Mouse (Mus musculus) left cerebral cortex, adult 11 months (tissue): Measurements from ENCODE around the gene Atp6v1b1.

Source experiments
- DNase-seq: peaks from one replicate; pipeline ENCODE4 v3.0.0; 2022; ENCODE audit warnings: low spot score

Atp6v1b1 gene

DNA sequence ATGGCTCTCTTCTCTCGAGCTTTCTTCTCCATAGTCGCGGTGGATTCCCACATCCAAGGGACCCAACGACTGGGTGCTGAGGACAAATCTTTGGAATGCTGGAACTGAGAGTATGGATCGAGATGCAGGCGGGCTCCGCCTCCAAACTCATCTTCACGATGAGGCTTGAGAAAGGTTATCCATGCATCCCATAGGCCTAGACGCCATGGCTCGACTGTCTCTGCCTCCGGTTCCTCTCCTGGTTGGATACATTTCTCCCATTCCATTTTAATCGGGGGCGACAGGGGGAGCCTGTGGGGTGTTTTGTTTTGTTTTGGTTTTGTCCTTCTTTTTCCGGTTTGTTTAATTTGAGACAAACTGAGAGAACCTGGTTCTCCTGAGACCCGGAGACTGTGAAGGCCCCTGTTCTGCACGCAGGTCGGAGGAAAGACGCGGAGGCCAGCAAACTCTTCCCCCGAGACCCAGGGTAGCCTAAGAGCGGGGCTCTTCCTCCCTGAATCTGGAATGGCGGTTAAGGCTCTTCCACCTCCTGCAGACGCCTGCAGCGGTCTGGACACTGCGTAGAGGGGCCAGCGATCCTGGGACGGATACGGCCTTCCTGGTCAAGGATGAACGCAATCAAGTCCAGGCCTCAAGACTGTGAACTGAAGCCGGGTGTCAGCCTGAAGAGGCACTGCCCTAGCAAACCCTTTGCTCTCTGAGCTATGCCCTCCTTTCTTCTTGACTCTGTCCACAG lies 27.2 kb upstream of the Atp6v1b1 start:
- DNase-seq: no peak

DNA sequence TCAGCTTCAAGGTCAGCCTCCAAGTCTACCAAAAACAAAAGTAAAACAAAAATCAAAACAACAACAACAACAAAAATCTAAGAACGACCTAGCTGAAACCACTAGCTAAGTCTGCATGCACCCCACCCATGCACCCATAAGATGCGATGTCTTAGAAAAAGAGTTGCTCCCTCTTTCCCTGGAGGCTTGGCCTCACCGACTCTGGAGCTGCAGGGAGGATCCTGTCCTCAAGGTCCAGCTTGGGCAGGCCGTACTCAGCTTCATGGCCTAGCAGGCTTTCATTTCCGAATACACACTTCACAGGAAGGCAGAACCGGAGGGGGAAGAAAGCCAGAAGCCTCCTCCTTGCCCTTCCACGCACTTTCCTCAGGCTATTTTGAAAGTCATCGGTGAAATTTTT lies 25.8 kb upstream of the Atp6v1b1 start:
- no peak for DNase-seq

DNA sequence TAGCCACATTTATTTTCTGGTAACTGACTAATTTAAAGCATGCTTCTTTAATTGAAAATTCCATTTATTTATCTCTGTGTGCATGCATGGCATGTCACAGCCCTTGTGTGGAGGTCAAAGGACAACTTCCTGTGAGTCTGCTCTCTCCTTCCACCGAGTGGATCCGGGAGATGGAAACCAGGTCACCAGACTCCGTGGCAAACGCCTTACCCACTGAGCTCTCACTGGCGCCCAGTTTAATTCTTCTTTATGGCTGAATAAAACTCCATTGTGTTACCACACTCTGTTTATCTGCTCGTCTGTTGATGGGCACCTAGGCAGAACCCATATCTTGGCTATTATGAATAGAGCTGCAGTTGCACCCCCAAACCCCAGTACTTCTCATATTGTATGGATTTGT lies 20.3 kb upstream of the Atp6v1b1 start:
- DNase-seq: no peak

DNA sequence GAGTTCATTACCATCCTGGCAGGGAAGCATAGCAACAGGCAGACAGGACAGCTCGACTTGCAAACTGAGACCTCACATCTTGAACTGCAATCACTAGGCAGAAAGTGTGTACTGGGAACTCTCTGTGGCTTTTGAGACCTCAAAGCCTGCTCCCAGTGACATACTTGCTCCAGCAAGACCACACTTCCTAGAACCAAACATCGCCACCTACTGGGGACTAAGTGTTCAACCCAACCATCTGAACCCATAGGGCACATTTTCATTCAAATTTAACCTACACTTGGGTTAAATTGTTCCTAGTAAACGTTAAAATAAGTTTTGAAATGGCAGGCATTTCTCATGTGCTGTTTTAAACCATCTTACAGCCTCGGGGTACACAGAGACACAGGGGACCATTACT lies 15.6 kb upstream of the Atp6v1b1 start:
- DNase-seq: no peak

DNA sequence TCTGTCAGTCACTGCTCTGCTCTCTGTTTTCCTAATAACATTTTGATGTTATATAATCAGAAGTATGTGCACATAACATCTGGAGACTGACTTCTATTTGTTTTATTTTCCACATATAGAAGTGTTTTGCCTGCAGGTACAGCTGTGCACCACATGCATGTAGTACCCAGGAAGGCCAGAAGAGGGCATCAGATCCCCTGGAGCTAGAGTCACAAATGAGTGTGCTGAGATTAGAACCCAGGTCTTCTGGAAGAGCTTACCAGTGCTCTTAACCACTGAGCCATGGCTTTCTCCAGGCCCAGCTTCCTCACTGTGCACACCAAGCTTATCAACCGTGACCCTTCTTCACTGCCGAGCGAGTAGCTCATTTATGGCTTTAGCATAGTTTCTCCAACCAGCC lies 14.3 kb upstream of the Atp6v1b1 start:
- DNase-seq: no peak

DNA sequence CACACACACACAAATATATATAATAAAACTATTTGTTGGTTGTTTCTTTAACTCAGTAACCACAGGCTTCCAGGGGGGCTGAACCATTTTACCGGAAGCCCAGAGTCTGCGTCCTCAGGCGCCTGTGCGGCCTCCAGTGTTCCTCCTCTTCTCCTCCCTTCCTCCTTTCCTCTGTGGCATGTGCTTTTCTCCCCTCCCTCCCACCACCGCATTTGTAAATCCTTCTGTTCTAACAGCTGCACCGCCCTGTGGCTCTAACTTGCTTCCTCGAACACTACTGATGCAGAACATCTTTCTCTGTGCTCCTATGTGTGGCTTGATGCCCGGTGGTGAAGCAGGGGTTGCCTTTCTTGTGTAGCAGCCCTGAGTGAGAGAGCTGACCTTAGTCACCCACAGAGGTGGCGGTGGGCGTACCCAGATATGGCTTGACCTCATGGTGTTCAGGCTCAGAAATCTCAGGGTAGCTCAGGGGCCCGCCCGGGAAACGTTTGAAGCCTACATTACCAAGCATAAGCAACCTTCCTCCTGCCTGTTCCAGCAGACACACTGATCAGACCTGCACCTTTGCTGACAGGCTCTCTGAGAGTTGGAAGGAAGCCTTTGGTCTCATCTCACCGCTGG lies 13.3 kb upstream of the Atp6v1b1 start:
- DNase-seq: no peak

DNA sequence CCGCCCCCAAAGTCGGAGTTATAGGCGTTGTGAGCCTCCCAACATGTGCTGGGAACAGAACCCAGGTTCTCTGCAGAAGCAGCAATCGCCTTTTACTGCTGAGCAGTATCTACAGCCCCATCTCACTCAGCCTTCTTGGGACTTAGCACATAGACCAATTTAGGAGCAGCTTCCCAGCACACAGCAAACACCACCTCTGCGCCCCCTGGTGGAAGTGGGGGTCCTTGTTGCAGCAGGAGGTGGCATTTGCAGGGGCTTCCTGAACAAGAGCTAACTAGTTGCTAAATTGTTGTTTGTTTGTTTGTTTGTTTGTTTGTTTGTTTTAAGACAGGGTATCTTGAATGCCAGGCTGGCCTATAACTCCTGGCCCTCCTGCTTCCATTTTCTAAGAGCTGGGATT lies 11.7 kb upstream of the Atp6v1b1 start:
- DNase-seq: no peak

DNA sequence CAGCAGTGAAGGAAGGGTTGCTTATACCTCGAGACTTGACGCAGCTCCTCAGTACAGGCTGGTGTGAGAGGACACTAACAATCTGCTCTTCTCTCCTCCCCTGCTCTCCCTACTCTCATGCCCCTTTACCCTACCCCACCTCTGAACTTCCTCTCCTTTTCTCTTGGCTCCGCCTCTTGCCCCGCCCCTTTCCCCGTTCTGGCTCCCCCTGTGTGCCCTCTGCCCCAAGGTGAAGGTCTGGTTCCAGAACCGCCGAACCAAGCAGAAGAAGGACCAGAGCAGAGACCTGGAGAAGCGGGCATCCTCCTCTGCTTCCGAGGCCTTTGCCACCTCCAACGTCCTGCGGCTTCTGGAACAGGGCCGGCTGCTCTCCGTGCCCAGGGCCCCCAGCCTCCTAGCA lies 5.5 kb upstream of the Atp6v1b1 start:
- DNase-seq: no peak

DNA sequence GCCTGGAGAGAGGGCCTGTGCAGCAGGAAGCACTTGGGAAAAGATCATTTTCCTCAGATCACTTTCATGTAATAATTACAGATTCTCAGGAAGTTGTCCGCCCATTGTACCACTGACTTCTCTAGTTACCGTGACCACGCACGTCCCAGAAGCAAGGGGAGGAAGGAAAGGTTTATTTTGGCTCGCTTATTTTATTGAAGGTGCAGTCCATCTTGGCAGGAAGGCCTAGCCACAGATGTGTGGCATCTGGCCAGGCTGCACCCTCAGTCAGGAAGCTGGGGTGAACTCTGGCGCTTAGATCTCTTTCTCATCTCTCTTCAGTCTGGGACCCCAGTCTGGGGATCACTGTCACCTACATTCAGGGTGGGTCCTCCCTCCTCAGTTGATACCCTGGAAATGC lies 4.2 kb upstream of the Atp6v1b1 start:
- no peak for DNase-seq

DNA sequence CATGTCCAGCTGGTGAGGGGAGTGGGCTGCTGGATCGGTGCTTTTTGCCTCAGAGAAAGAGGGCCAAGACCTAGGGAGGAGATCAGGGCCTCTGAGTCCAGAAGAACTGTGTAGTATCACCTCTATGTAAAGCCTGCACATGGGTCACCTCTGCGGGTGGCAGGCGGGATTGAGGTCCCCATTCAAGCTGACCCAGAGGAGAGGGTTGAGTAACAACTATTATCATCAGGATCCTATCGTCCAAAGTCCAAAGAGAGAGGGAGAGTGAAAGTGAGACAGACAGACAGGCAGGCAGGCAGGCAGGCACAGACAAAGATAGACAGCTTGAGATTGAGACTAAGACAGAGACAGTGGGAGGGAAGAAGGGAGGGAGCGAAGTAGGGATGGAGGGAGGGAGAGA lies 422 bp downstream of the Atp6v1b1 start:
- no peak for DNase-seq

DNA sequence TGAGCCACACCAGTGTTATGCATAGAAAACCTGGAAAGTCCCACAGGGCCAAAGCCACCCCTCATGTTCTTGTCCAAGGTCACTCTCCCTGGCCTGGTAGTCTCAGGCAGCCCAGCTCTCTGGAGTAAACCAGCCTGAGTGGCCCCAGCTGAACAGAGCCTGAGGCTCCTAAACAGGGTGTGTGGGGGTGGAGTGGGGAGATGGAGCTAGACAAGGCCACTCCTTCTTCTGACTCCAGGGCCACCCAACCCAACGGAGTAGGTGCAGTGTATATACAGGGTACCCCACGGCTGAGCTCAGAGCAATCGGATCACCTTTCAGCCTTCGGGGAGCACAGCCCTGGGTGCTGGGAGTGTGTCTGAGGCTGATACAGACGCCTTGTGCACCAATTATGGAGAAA lies 1.3 kb downstream of the Atp6v1b1 start:
- DNase-seq: no peak

DNA sequence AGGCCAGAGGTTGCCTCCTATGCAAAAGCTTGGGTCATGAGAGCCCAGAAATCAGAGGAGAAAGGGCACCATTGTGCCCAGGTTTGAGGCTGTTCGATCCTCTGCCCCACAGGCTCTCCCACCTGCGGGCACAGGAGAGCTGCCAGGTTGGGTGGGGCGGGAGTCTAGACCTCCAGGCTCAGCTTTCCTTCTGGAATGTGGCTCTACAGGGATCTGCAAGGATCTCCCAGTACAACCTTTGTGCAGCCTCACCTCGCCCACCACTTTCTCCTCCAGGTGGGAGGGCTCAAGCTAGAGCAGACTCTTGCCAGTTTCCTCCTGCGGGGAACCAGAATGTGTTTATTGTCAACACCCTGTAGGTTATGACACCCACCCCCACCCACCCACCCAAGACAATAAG lies 1.8 kb downstream of the Atp6v1b1 start:
- DNase-seq: no peak

DNA sequence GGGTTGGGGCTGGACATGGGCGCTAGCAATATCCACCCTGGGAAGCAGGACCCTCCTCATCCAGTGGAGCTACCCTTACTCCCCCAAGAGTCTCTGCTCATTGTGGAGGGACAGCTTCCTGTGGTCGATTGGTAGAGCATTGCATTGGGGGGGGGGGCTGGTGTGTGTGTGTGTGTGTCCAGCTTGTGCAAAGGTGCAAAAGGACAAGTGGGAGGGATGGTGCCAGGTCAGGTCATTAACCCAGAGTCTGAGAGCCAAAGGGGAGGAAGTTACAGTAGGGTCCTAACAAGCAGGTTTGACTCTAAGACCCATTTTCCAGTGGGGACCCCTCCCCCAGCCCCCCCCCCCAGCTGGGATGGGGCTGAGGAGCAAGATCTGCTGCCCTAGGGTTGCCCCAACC lies 2.7 kb downstream of the Atp6v1b1 start:
- no peak for DNase-seq

DNA sequence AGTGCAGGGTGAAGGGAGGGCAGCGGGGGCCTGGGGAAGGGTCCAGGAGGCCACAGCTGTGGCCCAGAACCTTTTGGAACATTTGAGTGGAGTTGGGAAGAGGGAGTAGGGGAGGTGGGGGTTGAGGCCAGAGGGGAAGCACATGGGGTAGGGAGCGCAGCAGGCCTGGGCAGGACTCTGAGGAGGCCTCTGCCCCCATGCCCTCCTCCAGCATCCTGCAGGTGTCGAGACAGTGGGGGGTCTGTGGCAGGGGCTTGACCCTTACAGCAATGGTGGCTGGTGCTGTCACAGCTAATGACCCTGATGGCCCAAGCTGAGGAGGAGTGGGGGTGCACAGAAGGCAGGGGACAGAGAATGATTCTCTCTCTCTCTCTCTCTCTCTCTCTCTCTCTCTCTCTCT lies 6.5 kb downstream of the Atp6v1b1 start:
- DNase-seq: no peak

DNA sequence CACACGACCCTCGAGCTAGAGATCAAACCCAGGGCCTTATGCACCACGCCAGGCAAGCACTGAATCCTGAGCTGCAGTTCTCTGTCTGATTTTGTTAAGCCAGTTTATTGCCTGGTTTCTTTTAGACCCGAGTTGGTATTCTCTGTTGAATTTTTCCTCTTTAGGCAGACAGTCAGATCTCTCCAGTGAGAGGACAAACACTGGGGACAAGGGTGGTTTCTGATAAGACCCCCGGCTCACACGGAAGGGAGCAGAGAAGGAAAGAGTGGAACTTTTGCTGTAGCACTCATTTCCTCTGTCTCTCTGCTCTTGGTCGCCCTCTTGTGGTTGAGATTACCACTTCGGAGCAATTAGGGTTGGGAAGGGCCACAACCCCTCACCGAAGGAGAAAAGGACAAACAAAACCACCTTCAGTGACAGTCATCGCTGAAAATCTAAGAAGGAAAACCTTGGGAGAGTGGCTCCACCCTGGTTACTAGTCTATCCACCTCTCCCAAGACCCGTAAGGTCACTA lies 7.4 kb downstream of the Atp6v1b1 start:
- DNase-seq: no peak

DNA sequence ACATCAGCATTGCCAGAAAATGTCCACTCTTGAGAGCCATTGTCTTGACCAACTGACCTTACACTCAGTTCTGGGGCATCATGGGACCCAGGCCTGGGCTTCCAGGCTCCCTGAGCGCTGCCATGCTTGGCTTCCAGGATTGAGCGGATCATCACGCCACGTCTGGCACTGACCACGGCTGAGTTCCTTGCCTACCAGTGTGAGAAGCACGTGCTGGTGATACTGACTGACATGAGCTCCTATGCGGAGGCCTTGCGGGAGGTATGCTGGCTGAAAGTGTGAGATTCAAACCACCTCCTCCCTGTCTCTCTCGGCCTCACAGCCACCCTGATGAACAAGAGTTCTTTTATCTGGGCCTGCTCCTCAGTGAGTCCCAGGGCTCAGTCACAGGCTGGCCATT lies 13.3 kb downstream of the Atp6v1b1 start:
- no peak for DNase-seq

DNA sequence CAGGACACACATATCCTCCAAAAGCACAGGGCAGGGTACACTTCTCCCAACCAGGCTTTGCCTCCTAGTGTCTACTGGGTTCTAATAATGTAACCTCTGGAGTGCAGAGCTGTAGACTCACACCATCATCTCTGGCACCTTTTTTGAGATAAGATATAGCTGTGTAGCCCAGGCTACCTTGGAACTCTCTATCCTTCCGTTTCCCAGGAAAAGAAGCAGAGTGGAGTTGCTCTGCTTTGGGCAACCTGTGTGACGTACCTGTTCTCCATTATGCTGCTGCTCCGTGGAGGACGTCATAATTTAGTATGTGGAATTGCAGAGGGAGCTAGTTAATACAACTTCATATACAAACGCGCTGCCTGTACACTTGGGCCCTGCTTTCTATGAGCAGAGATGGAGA lies 19.6 kb downstream of the Atp6v1b1 start, which contains the start of gene Ankrd53:
TSS of gene Ankrd53 (plus strand) at position 301 of the 400 bp plus-strand sequence.
- no peak for DNase-seq

DNA sequence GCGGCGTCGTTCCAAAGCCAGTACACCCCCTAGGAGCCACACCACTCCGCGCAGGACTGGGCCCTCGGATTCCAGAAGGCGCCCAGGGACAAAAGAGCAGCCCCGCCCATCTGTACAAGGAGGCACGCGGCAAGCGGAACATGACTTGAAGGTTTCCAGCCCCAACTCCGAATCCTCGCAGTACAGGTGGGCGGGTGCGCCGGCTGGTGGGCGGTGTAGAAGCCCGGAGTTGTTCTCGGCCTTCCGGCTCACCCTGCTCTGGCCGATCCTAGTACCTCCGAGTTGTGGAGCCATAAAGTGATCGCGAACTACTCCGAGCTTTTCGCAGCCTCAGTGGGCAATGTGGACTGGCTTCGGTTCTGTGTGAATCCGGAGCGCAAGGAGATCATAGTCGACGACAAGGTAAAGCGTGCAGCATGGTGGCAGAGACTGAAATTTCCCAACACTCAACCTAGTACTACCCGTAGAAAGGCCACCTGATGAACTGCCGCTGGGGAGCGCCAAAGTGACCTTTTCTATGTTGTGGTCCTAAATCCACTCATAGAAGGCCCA lies 20.2 kb downstream of the Atp6v1b1 start:
- DNase-seq: no peak

DNA sequence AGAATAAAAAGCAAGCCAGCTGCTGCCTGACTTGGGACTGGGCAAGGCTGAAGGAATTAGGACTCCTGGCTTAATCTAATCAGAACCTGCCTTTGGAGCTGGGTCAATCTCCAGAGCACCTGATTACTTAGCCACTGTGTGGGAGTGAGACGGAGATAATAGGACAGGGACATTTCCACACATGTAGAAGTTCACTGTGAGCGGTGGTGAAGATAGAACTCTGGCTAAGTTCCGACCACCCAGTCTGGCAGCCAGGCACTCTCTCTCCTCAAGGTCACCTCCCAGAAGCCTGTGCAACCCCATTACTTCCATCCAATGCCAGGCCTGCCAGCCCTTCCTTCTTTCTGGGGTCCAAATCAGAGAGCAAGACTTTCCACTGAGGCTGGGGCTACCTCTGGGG lies 24.2 kb downstream of the Atp6v1b1 start:
- no peak for DNase-seq

DNA sequence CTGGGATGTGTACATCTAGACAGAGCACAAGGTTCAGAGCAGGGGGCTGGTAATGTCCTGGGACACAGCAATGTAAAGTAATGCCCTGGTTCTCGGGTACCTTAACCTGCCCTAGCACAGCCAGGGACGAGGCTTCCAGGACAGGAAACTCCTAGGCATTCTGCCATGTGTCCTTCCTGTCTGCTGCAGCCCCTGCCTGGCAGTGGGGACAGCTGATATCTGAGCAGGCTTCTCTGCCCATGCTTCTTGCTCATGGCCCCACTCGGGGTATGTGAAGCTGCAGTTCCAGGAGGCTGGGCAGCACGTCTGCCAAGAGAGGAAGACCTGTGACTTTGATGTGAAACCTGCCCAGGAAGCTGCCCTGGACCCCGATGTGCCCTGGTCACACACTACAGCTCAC lies 25.7 kb downstream of the Atp6v1b1 start:
- no peak for DNase-seq

DNA sequence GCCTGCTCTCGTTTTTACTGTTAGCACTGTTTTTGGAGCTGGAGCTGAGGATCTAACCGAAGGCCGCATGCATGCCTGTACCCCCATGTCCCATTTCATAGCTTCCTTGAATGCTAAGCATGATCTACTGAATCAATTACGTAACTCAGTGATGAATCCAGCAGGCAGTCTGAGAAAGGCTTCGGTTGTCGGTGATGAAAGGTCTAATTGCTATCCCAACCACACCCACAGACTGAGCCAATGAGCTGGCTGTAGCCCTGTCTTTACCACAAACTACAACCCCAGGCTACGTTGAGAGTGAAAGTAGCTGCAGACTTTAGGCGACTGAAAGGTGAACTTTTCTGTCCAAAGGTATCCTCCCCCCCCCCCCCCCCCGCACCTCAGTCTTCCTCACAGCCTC lies 31.3 kb downstream of the Atp6v1b1 start:
- no peak for DNase-seq

DNA sequence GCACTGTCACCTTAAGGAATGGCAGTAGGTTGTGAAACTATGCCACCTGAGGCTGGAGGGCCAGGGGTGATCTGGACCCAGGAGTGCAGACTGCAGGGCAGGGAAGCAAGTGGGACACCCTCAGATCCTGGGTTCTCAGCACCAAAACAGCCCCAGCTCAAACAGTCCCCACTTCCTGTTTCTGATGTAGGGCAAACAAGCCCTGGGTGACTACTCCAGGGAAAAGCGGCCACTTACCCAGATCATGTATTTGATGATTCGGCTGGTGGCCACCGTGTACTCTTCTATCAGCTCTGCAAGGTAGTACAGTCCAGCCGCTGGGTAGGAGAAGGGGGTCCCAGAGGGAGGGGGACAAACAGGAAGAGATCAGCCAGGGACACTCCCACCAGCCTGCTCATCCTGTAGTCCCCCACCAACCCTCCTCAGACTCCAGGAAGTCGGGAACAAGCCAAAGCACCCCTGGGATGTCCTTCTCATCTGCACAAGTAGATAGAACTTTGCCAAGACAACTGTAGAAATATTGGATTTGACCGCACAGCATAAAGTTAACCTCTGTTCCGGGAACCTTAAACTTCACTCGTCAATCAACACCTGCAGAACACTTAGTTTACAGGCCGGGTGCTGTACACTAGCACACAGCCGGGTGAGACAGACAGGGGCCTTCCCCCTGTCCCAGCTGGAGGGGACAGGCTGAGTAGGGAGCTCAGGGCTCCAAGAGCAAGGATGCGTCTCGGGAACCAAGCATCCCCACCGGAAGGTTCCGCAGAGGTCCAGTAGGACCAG lies 32.2 kb downstream of the Atp6v1b1 start:
- DNase-seq: no peak
